Mouse (Mus musculus) stomach, postnatal 0 days (tissue): ENCODE results near the gene Otx1.

Experiments
- CTCF ChIP-seq: IDR thresholded peaks from 2 replicates; pipeline ENCODE4 v1.5.1; 2016; ENCODE audit warnings: antibody characterized with exemption, low read depth, mild to moderate bottlenecking, moderate library complexity
- EP300 ChIP-seq: optimal IDR thresholded peaks from 2 replicates; pipeline ENCODE3; 2016; ENCODE audit warnings: antibody characterized with exemption

DNA sequence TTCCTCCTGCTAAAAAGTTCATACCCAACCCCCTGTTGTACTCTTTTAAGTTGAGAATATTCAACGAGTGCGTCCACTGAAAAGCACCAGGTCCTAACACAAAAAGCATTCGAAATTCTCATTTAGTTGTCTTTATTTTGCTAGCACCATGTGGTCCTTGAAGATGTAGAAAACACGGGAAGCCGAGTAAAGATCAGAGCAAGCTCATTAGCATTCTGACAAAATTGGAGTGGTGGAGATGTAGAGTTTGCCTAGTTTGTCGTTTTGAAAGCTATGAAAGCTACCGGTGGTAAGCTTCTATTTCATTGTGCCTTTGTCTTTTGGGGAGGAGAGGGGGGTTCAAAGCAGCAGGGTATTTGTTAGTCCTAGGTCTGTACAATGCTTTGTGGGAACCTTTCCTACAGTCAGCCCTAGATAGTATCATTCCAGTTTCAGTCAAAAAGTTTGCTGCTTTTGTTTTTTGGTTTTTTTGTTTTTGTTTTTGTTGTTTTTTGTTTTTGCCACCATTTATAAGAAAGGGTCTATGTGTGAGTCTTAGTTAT, 31.9 kb upstream of the Otx1 start:
- TF ChIP-seq CTCF, result no peak
- TF ChIP-seq EP300, result no peak
